Mouse (Mus musculus) lung, postnatal 25 days (tissue): Measurements from ENCODE around the gene Cdc42.

Experiments used
- DNase-seq: peaks from one replicate; pipeline ENCODE4 v3.0.0; 2022; ENCODE audit warnings: low spot score

Gene Cdc42

GRCm38 (mm10) chr4:137371596-137372523 lies 14.3 kb upstream of the Cdc42 start:
- no peak for DNase-seq

GRCm38 (mm10) chr4:137369954-137370750 lies 12.6 kb upstream of the Cdc42 start:
- peak; percentile 71 for DNase-seq

GRCm38 (mm10) chr4:137368198-137368597 lies 10.7 kb upstream of the Cdc42 start:
- no peak for DNase-seq

DNA sequence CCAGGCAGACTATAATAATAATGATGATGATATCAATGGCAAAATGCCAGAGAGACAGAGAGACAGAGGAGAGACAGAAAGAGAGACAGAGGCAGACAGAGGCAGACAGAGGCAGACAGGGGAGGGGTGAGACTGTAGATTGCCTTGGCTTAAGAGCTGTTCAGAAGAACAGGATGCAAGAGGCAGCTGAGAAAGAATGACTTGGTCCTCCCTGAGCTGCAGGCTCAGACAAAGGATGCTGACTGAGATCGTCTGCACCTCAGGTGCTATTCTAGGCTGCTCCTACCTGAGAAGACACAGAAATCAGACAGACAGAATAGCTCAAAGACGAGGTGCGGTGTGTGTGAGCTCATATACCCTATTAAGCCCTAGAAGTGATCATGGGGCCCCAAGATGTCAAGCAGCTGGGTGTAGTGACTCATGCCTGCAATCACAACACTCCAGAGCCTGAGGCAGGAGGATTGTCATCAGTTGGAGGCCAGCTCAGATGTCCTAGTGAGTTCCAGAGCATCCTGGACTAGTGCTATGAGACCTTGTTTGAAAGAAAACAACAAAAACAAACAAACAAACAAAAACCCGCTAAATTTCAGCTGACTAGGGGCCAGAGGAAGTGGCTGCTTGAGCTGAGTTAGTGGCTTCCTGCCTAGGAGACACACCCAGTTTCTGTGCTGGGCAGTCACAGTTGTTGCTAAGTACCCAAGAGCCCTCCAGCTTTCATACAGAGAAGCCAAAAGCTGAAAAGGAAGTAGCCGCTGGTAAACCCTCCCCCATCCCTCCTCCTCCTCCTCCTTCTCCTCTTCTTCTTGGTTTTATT lies 10.0 kb upstream of the Cdc42 start:
- DNase-seq, result peak; percentile 89

DNA sequence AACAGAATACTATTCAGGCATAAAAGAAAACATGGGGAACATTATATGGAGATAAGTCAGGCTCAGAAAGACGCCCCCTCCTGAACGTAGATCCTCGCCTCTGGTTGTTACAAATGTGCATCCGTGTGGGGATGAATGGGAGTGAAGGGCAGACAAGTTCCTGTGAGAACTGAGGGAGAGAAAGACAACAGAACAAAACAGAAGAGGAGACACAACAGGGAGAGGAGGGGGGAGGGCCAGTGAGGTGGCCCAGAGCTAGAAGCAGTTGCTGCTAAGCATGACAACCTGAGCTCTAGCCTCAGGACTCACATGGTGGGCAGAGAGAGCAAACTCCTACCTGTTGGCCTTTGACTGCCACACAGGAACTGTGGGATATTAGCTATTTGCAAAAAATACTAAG lies 8.6 kb upstream of the Cdc42 start:
- DNase-seq, result no peak

GRCm38 (mm10) chr4:137365356-137366062 lies 8.0 kb upstream of the Cdc42 start:
- DNase-seq, result peak; percentile 45

DNA sequence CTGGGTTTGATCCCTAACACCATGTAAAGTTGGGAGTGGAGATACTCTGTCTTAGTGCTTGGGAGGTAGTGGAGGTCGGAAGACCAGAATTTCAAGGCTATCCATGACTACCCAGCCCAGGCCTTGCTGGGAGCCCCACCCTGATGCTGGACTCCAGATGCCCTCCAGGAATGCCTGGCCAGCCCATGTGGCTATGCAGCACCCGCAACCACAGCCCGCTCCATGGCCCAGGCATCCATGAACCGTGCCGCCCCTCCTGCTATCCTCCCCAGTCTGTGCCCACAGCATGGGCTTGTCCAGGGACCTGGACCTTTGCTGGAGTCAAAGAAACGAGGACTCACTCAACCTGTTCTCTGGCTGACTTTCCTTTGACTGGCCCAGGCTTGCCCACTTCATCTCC lies 7.3 kb upstream of the Cdc42 start:
- no peak for DNase-seq

GRCm38 (mm10) chr4:137360996-137361395 lies 3.5 kb upstream of the Cdc42 start:
- peak; percentile 38 for DNase-seq

- DNase-seq, result peak; percentile 29
These were observed 927 bp upstream of the Cdc42 start for GRCm38 (mm10) chr4:137358291-137359002.

GRCm38 (mm10) chr4:137356674-137357510 lies 628 bp downstream of the Cdc42 start:
- peak; percentile 72 for DNase-seq

GRCm38 (mm10) chr4:137350627-137351026 lies 6.9 kb downstream of the Cdc42 start:
- no peak for DNase-seq

GRCm38 (mm10) chr4:137345790-137346189 lies 11.7 kb downstream of the Cdc42 start:
- DNase-seq, result peak; percentile 60

- DNase-seq, result no peak
These were observed 12.4 kb downstream of the Cdc42 start for GRCm38 (mm10) chr4:137345112-137345511.

DNA sequence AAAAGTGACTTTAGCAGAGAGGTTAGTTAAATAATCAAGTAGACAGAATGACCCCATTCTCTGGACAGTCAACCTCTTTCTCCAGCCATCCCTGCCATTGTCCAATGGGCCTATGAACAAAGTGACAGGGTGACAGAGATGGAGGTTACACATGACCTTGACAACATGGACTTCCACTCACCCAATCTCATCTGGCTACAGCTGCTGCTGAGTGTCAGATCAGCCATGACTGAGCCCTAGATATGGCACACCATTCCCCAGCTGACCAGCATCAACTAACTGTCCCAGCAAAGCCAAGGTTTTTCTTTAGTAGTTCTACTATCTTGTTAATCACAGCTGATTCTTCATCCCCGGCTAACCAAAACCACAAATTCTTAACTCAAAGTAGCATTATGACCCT lies 14.7 kb downstream of the Cdc42 start:
- DNase-seq, result no peak

DNA sequence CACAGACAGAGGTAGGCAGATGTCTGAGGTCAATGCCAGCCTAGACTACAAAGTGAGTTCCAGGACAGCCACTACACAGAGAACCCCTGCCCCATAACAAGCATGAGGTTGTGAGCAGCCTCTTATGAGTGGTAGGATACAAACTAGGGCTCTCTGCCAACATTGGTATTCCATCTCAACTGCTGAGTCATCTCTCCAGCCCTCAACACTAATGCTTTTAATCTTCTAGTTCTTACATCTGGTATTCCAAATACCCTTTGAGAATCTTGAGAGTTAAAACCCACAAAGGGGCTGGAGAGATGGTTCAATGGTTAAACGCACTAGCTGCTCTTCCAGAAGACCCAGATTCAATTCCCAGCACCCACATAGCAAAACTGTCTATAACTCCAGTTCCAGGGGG lies 18.1 kb downstream of the Cdc42 start:
- DNase-seq, result peak; percentile 21

DNA sequence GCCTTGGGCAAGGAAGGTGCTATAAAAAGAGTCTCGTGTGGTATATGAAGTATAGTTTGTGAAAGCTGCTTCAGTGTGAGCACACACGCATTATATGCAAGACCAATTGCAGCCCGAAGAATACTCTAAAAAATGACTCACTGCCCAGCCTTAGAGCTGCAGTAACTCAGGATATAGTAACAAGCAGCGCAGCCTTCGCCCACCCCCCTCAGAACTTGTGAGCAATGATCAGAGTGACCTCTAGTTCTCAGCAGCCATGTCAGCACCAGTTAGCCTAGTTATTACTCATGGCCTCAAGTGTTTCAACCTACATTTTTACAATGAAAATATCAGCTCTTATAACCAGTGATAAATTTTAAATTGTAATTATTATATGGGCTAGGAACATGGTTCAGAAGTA lies 21.1 kb downstream of the Cdc42 start:
- no peak for DNase-seq

- no peak for DNase-seq
These were observed 25.5 kb downstream of the Cdc42 start for GRCm38 (mm10) chr4:137332051-137332450.

- DNase-seq, result no peak
These were observed 31.0 kb downstream of the Cdc42 start for GRCm38 (mm10) chr4:137326494-137326893.

GRCm38 (mm10) chr4:137324926-137325325 lies 32.6 kb downstream of the Cdc42 start:
- DNase-seq, result no peak
